Mouse (Mus musculus) lung, postnatal 0 days (tissue): ENCODE results near the gene Slc22a2.

Experiments
- CTCF ChIP-seq: IDR thresholded peaks from 2 replicates; pipeline ENCODE4 v1.5.1; 2016; ENCODE audit warnings: antibody characterized with exemption, mild to moderate bottlenecking
- EP300 ChIP-seq: IDR thresholded peaks from 2 replicates; pipeline ENCODE4 v1.6.1; 2016; ENCODE audit warnings: antibody characterized with exemption, mild to moderate bottlenecking, control low read depth

DNA sequence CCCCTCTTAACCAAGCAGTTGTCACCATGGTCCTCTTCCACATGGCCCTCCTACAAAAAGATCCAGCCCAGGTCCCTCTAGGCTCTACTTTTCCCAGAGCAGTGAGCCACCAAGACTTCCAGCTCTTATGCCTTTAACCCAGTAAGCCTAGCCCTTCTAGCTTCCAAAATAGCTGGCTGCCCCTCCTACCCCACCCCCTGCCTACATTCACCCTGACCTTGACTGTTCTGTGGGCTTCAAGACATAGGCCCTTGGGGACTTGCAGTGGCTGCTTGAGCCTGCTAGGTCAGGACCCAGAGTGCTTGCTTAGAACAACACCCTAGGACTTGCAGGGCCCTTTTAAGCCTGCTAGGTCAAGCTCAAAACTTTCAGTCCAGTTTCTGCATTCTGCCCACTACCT, 23.3 kb downstream of the Slc22a2 start:
- TF ChIP-seq CTCF (no peak), EP300 (no peak)
